Mouse (Mus musculus): ENCODE results near the gene Egln1.

The Egln1 gene

DNA sequence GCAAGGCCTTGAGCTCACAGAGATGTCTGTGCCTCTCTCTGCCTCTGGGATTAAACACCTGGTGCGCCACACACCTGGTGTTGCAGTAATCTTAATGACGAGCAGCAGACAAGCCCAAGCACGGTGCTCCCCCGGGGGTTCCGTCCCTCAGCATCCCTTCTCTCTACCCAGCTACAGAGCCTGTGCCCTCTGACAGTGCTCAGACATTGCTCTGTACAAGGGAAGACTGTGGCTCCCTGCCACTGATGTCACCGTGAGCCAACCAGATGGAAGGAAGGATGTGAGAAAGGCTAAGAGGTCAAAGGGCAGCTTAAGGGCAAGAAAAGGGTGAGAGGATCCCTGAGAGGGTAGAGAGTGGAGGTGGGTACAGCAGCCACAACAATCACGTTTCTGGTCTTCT is 4.7 kb downstream of the Egln1 start:
- DNase-seq (ENCODE audit: low spot score) = peak; percentile 53

GRCm38 (mm10) chr8:124943801-124944200 is 5.3 kb downstream of the Egln1 start:
- DNase-seq (ENCODE audit: low spot score) = no peak

GRCm38 (mm10) chr8:124937293-124937692 is 11.8 kb downstream of the Egln1 start:
- no peak for DNase-seq (ENCODE audit: low spot score)

- no peak for DNase-seq (ENCODE audit: low spot score)
Measured at GRCm38 (mm10) chr8:124936699-124937098, 12.4 kb downstream of the Egln1 start.

GRCm38 (mm10) chr8:124935116-124935515 is 14.0 kb downstream of the Egln1 start:
- DNase-seq (ENCODE audit: low spot score) = no peak

DNA sequence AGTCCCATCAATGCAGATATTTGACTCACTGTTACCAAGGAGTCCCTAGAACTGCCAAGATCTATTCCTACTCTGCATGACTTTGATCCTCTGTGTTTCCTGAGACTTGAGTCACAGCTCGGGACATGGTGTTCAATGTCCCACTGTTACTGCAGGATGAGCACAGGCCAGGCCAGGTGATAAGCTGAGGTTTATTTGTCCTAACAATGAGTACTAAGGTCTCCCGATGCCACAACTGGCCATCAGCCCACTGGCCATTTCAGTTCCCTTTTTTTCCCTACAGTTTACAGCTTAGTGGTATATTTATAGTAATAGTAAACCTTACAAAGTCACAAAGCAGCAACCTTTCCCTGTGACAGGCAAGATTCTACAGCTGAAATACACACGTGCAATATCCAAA is 16.7 kb downstream of the Egln1 start:
- DNase-seq (ENCODE audit: low spot score) = no peak

- no peak for DNase-seq (ENCODE audit: low spot score)
Measured at GRCm38 (mm10) chr8:124930649-124931048, 18.5 kb downstream of the Egln1 start.

DNA sequence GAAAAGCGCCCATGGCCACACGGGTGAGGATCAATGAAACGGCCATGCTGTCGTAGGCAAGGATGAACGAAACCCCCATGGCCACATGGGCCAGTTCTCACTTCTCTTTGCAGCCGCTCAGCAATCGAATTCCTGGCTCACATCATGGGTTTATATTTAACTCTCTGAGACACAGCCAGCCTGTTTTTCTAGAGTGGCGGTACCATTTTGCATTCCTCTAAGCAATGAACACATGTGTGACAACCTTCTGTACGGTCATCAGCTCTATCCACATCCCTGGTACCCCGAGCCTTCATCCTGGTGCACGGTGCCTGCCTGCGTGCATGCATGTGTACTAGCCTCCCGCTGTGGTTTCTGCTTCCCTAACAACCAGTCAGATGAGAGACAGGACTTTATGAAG is 19.0 kb downstream of the Egln1 start:
- no peak for DNase-seq (ENCODE audit: low spot score)

- no peak for DNase-seq (ENCODE audit: low spot score)
Measured at GRCm38 (mm10) chr8:124929006-124929405, 20.1 kb downstream of the Egln1 start.

DNA sequence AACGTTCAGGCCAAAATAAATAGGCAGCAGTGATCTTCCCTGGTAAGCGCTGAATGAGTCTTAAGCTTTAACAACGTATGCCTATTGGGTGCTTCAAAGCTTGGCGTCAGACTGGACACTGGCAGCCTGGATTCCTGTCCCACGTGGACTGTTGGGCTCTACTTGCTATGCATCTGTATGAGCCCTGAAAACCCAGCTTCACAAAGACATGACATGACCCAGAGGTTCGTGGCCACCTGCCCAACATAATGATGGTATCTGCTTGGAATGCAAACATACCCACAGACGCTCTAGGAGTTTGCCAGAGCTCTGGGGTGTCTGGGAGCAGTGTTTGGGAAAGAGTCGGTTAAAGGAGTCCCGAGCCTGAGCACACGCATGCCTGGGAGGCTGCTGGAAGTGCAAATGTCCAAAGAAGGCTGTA is 22.8 kb downstream of the Egln1 start:
- DNase-seq (ENCODE audit: low spot score) = no peak

DNA sequence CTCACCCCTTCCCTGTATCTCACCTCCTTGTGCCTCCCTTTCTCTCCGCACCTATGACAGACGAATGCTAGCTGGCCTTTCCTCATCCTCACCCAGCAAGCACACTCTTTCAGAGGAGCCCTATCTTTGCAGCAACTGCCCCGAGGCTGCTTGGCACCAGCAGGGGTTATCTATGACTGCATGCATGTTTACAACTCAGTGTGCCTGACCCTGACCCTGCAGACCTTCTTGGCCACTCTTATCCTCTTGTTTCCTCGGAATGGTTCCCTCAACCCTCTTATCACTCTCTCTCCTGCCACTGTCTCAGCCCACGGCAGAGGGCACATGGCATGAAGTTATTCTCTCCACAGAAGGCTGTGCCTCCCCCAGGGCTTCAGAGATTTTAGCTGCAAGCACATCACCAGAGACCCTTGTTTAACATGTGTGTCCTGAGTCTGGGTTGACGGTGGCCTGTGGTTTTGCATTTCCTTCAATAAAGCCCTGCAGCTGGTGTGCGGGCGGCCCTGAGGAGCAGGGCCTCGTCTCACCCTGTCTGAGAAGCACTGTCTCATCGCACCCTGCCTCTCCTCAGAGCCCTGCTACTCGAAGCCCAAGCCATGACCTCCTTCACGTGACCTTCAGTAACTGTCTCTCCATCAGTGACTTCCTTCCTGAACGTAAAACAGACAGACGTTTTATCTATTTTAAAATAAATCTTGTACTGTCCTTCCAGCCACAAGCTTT is 23.4 kb downstream of the Egln1 start:
- DNase-seq (ENCODE audit: low spot score) = no peak

DNA sequence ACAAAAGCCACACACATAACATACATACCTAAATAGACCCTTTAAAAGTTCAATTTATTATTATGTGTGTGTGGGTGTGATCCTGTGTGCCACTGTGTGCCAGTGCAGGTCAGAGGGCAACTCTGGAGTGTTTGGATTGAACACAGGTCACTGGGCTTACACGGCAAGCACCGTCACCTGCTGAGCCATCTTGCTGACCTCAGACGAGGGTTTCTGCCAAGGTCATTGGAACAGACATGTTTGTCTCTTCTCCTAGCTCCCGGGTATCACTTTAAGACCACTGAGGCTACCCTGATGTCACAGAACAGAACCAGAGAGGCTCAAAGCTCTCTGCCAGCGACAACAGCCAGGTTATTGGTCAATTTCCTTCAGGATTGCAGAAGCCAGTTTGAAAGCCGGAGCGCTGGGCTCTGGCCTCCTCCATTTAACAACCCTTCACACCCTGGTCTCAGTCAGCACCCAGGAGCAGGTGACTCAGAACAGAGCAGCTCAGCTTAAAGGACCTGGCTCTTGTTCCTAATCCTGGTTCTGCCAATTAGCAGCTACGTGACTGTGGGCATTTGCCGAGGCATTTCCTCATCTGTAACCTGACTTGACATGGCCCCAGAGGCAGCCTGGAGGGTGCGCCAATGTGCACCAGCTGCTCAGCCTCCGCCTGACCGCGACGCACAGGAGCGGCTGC is 25.0 kb downstream of the Egln1 start:
- no peak for DNase-seq (ENCODE audit: low spot score)

GRCm38 (mm10) chr8:124922490-124923089 is 26.5 kb downstream of the Egln1 start:
- no peak for DNase-seq (ENCODE audit: low spot score)

DNA sequence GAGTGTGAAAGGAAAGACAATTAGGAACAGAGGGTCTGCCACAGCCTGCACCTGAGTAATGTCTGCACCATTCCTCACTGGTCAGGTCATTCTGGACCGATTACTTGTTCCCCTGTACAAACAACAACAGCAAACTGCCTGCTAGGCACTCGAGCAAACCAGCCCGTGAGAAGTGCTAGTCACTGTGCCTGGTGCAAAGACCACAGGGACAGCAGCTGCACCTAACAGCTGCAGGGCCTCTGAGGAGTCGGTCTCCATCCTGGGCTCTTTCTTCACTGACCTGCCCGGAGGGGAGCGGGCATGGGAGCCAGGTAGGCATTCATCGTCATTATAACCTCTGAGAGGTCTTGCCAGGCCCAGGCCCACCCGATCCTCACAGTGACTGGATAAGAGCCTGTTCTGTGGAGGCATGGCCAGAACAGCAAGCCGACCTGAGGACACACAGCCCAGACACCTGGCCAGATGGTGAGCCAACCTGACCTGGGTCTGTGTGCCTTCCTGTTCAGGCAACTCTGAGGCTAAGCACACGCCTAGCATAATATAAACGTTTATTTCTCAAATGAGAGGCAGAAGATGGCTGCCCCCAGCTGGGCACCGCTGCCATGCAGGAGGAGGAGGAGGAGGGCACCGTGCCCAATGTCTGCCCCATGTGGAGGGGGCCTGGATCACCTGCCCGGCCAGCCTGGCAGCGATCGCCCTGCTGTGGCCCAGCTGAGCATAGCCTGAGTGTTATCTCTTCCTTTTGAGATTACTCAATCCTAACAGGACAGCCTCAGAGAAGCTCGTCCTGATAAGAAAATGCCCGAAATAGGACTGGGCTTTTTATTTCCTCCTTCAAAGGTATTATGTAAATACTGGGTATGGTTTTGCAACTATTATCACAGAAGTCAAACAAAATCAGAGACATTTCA is 27.5 kb downstream of the Egln1 start:
- DNase-seq (ENCODE audit: low spot score) = no peak

- DNase-seq (ENCODE audit: low spot score) = no peak
Measured at GRCm38 (mm10) chr8:124917741-124918484, 31.2 kb downstream of the Egln1 start.

DNA sequence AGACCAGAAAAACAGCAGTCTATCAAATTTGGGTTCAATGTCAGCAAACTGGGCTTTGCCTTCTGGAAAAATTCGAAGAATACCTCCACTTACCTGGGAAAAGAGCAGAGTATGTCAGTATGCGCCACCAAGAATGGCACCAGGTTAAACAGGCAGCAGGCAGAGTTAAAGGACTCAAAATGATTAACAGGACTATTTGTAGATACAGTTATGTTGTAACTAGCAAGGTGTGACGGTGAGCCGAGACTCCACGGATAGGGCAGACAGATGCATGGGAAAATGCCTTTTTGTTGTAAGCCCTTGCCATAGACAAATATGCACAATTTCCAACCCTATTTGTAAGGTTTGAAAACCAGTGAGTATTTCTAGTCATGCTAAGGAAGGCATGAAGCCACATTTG is 35.1 kb downstream of the Egln1 start:
- no peak for DNase-seq (ENCODE audit: low spot score)

- DNase-seq (ENCODE audit: low spot score) = peak; percentile 15
Measured at GRCm38 (mm10) chr8:124911938-124912872, 36.9 kb downstream of the Egln1 start.

DNA sequence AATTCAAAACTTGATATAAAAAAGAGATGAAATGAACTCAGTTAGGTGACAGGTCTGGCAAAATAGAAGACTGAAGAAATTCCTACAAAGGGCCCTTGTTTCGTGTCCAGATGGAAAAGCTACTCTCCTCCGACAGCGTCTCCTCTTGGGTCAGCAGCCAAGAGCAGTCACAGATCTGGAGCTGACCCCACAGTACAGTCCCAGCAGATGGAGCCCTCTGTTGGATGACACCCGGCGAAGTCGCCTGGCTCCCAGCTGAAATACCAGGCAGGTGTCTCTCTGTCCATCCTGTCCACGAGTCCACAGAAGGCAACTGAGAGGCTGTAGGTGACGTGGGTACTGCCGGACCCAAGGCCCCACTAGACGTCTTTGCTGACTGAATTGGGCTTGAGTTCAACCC is 38.8 kb downstream of the Egln1 start:
- DNase-seq (ENCODE audit: low spot score) = no peak

GRCm38 (mm10) chr8:124909936-124910335 is 39.2 kb downstream of the Egln1 start:
- no peak for DNase-seq (ENCODE audit: low spot score)

DNA sequence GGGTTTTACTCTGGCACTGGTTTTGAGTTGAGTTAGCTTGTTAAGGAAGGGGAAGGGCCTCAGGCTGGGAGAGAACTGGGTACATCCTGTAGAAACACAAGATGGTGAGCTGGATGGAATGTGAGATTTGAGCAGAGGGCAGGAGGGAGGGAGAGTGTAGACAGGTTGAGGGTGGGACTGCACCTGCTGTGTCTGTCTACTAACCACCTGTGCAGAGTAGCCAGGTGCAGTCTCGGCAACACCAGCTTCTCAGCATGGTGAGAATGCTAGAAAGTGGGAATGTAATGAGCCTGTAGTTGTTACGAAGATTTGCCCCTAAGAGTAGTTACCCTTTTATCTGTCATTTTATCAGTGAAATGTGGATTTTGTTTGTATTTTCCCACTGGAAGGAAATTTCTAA is 43.6 kb downstream of the Egln1 start:
- DNase-seq (ENCODE audit: low spot score) = no peak

Measured in embryo, embryonic 10.5 days (tissue).